Mouse (Mus musculus): ENCODE measurements around the gene Mum1. TPM values are rescaled to one million over a fixed set of nuclear protein-coding genes. Genes with fewer than 3 reads are reported as not detected.
A peak's percentile ranks its signal among the peaks of the same experiment; 100 is the strongest.

The Mum1 gene
- total RNA-seq, 2 experiments from 2014 or later: 13.8 to 13.9 TPM

DNA sequence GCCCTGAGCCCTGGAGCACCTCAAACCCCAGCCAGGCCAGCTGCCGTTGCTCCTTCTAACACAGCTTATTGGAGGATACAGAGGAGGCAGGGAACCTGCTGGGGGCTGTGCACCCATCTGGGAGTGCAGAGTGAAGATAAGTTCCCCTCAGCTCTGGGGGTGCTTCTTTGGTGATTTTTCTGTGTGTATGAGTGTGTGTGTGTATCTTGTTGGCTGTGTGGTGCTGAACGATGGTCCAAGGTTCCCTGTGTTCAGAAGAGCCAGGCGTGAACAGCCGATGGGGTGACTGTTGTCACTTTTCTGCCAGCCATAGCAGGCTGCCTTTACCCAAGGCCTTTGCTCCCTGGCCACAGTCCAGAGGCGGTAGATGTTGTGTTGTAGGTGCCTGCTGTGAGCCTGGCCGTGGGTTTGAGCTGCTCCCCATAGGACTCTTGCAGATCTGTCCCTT, 44.5 kb downstream of the Mum1 start:
- DNase-seq (ENCODE audit: low spot score): no peak

DNA sequence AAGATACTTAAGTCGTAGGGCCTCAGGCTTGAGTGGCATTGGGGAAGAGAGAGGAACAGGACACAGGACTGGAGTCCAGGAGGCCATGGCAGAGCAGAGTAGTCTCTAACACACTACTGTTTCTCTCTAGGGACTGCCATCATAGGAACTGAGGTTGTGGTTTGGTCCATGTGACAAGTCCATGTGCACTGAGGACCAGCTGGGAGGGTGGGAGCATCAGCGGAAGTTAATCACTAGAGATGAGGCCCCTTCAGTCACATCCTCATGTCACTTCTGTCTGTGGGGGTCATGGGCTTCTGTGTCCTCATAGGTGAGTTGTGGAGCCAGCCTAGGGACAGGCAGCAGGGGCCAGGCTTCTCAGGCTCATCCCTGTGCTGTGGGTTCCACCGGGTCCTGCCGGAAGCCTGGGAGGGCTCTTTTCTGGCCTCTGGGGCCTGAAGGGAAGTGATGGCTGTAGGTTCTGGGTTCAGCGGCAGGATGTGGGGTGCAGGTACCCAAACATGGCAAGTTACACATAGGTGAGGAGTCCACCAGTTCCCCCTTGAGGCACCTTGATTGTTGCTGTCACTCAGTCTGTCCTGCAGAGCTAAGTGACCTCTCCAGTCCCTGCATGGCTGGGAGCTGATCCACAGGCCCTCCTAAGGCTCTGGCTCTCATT, 45.1 kb downstream of the Mum1 start:
- DNase-seq (ENCODE audit: low spot score): no peak

DNA sequence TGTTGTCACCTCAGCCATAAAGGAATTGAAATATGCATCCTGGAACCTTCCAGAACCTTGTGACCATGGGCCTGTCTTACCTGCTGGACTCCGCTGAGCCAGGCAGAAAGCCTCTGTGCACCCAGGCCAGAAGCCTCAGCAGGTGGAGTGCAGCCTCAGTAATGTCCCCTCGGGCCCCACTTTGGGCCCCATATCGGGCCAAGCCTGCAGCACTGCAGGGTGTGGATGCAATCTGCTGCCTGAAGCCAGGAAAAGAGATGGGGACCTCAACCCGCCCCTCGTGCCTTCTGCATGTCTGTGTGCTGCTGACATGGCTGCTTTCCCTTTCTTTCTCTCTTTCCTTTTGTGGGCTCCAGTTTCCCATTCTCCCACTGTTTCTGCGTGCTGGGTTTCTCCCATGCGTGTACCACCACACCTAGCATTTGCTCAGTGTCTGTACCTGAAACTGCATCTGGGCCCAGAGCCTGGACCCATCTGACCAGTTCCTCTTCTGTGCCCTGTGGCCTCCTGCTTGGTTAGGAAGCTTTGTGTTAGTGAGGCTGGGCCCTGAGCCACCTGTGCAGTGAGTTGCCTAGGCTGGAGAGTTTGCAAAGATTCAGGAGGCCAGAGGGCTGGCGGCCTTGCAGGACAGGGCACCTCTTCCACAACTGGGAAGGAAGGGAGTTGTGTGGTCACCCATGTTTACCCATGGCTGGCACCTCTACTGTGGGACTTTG, 45.8 kb downstream of the Mum1 start:
- no peak for DNase-seq (ENCODE audit: low spot score)

DNA sequence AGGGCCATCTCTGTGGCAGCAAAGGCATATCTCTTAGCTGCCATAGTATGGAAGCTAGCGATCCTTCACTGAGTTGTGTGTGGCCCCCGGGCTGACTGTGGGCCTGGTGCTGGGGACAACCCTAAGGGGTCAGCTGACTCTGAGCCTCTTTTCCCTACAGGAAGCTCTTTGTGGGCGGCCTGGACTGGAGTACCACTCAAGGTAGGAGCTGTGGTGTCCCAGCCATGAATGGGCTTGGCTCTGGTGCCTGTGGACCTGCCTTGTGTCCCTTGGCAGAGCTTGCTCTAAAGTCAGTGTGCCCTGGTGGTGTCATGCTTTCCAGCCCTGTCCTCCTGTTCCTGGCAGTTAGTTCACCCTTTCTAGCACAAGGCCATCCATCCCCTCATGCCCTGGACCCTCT, 47.6 kb downstream of the Mum1 start:
- DNase-seq (ENCODE audit: low spot score): no peak

DNA sequence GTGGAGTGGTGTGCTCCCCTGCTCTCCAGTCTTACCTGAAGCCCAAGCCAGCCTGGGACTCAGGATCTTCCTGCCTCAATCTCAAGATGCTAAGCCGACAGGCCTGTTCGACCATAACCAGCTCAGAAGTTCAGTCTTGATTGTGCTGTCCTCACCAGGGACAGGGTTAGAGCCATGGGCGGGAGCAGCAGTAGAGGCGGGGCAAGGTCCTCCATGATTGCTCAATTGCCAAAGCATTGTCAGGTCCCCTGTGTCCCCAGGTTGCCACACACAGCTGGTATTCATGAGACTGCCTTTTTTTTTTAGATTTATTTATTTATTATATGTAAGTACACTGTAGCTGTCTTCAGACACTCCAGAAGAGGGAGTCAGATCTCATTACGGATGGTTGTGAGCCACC, 50.0 kb downstream of the Mum1 start:
- no peak for DNase-seq (ENCODE audit: low spot score)

DNA sequence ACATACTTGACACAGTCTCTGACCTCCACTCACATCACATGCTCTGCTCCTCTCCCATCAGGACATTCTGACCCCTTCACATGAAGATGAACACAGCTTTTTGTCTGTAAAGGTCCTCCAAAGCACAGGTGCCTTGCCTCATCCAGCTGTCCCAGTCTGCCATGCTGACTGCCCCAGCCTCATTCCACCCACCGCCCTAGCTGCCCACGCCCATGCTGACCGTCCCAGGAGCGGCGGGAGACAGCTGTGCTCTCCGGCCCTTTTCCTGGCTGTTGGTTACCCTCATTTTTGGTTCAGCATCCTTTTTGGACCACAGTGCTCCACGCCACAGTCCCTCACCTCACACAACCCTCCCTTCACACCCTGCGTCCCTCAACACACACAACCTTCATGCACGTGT, 52.2 kb downstream of the Mum1 start:
- no peak for DNase-seq (ENCODE audit: low spot score)

DNA sequence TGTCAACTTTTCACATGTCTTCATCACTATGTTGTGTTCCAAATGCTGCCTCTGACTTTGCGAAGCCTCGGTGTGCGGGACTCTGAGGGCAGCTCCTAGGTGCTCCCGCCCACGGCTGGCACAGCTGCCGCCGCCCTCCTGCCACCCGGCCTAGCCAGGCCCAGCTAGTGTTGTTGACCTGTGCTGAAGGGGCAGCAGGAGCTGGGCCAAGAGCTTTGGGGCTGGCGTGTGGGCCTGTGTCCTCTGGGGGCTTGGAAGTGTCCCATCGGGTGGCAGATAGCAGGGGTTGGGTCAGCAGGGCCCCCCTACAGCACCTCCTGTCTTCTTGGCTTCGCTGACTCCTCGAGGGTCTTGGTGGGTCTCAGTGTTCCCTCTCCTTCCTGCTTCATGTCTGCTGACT, 53.0 kb downstream of the Mum1 start:
- DNase-seq (ENCODE audit: low spot score): no peak

DNA sequence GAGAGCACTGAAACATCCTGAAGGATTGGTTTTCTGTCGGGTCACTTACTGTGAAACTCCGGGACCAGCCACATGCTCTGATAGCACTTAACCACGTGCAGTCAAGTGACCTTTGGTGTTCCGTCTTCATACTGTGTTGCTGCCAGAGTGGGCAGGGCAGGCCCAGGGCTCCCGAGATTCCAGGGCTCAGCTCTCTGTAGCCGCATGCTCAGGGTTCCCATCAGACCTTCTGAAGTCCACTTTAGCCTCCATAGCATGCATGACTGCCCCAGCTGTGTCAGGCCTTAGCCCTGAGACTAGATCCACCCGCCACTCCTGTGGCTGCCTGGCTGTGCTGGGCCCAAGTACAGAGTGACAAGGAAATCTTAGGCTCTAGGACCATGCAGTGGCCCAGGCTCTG, 55.1 kb downstream of the Mum1 start:
- no peak for DNase-seq (ENCODE audit: low spot score)

DNA sequence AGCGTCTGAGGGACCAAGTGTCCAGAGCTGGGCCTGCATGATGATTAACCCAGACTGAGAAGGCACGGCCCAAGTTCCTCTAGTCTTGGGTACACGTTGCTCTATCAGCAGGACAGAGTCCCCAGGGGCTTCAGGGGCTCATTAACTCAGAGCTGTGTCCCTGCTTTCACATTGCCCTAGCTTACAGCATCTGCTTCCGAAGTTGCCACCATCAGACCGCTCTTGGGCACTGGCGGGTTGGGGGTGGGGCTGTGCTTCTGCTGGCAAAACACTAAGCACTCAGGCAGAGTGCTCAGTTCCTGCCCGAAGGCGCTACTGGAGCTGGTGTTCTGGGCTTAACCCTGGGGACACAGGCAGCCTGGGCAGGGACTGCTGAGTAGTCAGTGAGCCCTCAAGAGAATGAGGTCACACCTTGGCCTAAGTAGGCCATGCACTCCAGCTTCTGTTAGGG, 55.7 kb downstream of the Mum1 start:
- DNase-seq (ENCODE audit: low spot score): peak; percentile 68

DNA sequence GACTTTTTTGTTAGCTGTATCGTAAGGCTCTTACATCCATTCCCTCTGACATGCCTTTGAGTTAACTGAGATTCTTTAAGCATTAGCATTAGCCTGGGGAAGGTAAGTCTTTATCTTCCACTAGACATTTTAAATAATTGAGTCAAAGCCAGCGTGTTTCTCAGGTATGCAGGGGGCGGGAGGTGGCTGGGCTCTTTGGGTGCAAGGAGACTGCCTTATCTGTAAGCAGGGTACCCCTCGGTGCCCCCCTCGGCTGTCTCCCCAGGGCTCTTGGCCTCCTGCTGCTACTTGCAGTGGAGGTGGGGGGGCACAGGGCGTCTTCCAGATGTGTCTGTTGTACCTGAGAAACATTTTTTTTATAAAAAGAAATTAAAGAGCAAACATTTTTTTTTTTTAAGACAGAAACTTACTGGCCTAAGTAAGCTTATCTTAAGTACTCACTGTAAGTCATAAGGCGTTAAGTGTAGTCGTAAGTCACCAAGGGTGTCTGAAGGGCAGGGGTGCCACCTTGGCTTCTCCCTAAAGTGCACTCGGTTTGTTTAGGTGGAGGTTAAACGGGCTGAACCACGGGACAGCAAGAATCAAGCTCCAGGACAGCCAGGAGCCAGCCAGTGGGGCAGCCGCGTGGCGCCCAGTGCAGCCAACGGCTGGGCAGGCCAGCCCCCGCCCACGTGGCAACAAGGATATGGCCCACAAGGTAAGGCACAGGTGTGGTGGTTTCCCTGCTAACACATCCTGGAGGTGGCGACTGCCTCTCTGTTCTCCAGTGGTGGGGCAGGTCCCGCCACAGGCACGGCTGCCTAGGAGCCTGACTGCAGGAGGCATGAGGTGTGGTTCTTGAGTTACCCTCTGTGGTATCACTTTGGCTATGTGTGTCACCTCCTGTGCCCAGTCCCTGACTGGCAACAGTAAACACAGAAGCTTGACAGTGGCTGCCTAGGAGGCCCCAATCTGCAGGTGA, 56.5 kb downstream of the Mum1 start:
- no peak for DNase-seq (ENCODE audit: low spot score)

DNA sequence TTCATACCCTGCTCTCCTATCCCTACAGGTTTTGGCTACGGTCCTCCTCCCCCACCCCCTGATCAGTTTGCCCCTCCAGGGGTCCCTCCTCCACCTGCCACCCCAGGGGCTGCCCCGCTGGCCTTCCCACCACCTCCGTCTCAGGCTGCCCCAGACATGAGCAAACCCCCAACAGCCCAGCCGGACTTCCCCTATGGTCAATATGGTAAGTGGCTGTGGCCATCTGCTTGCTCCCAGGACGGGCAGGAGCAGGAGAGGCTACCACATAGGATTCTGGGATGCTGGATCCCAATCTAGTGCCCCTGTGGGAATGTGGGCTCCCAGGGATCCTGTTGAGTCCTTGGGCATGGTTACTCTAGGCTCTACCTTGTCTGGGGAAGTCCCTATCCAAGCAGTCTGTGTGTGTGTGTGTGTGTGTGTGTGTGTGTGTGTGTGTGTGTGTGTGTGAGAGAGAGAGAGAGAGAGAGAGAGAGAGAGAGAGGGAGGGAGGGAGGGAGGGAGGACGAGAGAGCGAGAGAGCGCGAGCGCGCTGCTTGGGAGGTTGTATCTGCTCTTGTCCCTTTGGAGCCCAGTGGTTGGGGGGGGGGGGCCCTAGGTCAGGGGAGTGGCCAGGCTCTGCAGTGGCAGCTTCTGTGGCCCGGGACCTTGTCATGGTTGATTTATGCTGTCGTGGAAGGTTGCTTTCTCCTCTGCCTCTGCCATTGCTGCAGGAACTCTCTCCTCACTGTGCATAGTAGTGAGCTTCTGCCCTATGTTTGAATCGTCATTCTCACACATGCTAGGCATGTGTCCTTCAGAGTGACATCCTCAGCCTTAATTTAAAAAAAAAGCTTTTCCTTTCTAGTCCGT, 59.2 kb downstream of the Mum1 start:
- no peak for DNase-seq (ENCODE audit: low spot score)

DNA sequence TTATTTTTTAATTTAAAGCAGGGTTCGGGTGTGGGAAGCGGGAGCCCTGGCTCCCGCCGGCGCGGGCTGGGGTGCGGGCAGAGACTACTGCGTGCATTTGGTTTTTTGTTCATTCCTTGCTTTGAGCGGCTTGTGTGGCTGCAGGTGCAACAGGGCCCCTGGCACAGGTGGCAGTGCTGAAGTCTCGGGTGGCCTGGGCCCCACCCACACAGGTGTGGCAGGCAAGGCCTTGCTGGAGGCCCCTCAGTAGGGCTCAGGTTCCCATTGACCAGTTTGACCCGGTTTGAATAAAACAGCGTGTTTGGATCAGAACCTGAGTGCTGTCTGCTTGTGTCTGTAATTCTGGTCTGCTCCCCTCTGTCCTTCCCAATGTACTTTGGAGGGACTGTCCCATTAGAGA, 61.9 kb downstream of the Mum1 start:
- DNase-seq (ENCODE audit: low spot score): no peak

DNA sequence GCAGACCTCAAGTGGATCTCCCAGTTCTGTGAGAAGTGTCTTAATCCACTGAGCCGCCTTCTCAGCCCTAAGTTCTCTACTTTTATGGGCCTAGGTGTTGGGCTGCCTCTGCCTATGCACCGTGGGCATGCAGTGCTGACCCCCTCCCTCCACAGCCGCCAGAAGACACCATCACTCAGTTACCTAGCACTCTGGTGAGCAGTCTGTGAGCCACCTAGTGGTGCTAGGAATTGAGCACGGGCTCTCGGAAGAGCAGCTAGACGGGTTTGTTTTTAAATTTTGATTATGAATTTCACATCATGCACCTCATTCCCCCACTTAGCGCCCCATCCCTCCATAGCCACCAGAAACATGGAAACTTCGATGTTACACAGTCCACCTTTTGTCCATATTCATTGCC, 62.4 kb downstream of the Mum1 start:
- no peak for DNase-seq (ENCODE audit: low spot score)

DNA sequence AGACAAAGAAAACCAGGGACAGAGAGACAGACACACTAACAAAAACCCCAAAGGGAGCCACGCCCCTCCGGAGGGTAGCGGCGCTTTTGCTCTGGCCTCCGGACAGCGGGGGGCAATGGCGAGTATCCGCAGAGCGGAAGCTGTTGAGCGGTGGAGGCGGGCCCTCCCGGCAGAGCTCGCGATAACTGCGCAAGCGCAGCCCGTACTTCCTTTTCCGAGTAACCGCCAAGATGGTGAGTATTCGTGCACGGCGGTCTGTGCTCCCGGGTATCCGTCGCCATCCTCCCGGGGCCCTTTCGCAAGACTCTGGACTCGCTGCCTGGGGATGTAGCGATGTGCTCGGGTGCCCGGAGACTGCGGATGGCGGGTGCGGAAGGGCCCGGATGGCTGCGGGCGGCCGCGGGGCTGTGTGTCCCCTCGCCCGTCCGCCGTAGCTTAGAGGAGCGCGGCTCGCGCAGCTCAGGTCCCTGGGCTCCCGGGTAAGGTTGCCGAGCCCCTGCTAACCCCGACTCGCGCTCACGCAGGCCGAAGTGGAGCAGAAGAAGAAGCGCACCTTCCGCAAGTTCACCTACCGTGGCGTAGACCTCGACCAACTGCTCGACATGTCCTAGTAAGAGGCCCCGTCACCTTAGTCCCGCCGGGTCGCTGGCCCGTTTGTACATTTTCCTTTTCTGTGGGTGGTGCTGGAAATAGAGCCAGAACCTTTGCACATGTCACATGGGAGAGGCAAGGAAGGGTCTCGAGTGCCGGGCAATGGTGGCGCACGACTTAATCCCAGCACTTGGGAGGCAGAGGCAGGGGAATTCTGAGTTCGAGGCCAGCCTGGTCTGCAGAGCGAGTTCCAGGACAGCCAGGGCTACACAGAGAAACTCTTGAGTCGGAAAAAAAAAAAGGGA, 66.3 kb downstream of the Mum1 start, which contains the start of gene Rps15:
Rps15 (plus strand) TSS at position 203 of the 896 bp plus-strand sequence.
- peak; percentile 94 for DNase-seq (ENCODE audit: low spot score)

DNA sequence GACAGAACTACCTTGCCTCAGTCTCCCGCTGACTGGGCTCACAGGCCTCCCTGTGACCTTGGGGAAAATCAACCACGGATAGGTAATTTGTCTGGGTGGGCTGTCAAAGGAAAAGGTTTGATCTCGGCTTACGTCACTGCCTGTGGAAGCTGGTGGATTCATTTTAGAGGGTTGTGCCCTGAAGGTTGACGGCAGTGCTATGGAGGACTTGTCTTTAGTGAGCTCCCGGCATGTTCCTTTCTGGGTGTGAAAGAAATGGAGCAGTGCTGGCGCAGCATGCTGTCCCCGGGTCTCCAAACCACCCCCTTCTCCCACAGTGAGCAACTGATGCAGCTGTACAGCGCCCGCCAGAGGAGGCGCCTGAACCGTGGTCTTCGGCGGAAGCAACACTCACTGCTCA, 67.1 kb downstream of the Mum1 start:
- DNase-seq (ENCODE audit: low spot score): no peak

Small RNAs within 50 kb of the gene (microRNA-seq; reads per million reads assigned to microRNA genes)
- 1.0 reads per million for gene Mir6911

Other genes starting within 250 kb of the Mum1 start
- gene Tmem259, start 242.1 kb upstream of the Mum1 start, total RNA-seq (2021): 10 to 100 TPM; 68.7 to 84.2 TPM
- gene Cnn2, start 237.8 kb upstream of the Mum1 start, total RNA-seq (2021): 10 to 100 TPM in 1 of 2 experiments, 1 to 10 TPM in 1; 5.2 to 10.5 TPM
- 1 to 10 TPM; 6.6 to 7.6 TPM for gene Abca7, start 229.9 kb upstream of the Mum1 start, total RNA-seq (2021)
- gene Arhgap45, start 209.8 kb upstream of the Mum1 start, total RNA-seq (2021): 1 to 10 TPM in 1 of 2 experiments, under 1 TPM in 1; 0.75 to 1.3 TPM
- gene Polr2e, start 186.6 kb upstream of the Mum1 start, total RNA-seq (2021): 10 to 100 TPM; 44.3 to 46.2 TPM
- gene Gpx4, start 179.3 kb upstream of the Mum1 start, total RNA-seq (2021): 100 to 1,000 TPM; 631 to 739 TPM
- 1 to 10 TPM; 5.4 to 5.9 TPM for gene Sbno2, start 120.9 kb upstream of the Mum1 start, total RNA-seq (2021)
- gene Stk11, start 110.6 kb upstream of the Mum1 start, total RNA-seq (2021): 100 to 1,000 TPM; 145 to 148 TPM
- 100 to 1,000 TPM; 573 to 611 TPM for gene Atp5d, start 87.8 kb upstream of the Mum1 start, total RNA-seq (2021)
- gene Cbarp, start 85.6 kb upstream of the Mum1 start, total RNA-seq (2021): 1 to 10 TPM; 1.6 to 1.9 TPM
- gene Midn, start 78.2 kb upstream of the Mum1 start, total RNA-seq (2021): 10 to 100 TPM; 40.6 to 47.9 TPM
- gene Cirbp, start 60.4 kb upstream of the Mum1 start, total RNA-seq (2021): 10 to 100 TPM; 28.9 to 37.5 TPM
- 1 to 10 TPM; 5.4 to 6.5 TPM for gene 1600002K03Rik, start 53.5 kb upstream of the Mum1 start, total RNA-seq (2021)
- gene Efna2, start 47.0 kb upstream of the Mum1 start, total RNA-seq (2021): under 1 TPM; 0.24 to 0.48 TPM
- gene Ndufs7, start 22.7 kb downstream of the Mum1 start, total RNA-seq (2021): 100 to 1,000 TPM; 578 to 613 TPM
- gene Gamt, start 34.6 kb downstream of the Mum1 start, total RNA-seq (2021): 10 to 100 TPM; 27.4 to 28.7 TPM
- 10 to 100 TPM; 34.2 to 38.8 TPM for gene Dazap1, start 35.1 kb downstream of the Mum1 start, total RNA-seq (2021)
- gene Rps15, start 66.0 kb downstream of the Mum1 start, total RNA-seq (2021): 100 to 1,000 TPM; 703 to 778 TPM
- gene Apc2, start 69.5 kb downstream of the Mum1 start, total RNA-seq (2021): under 1 TPM; 0.18 to 0.31 TPM
- 1 to 10 TPM; 6.8 to 7.1 TPM for gene 2310011J03Rik, start 94.1 kb downstream of the Mum1 start, total RNA-seq (2021)
- gene Pcsk4, start 103.1 kb downstream of the Mum1 start, total RNA-seq (2021): under 1 TPM; 0.78 to 0.97 TPM
- gene Reep6, start 103.5 kb downstream of the Mum1 start, total RNA-seq (2021): 1 to 10 TPM; 3.4 to 4.1 TPM
- gene Adamtsl5, start 122.0 kb downstream of the Mum1 start, total RNA-seq (2021): 10 to 100 TPM; 32.5 to 37.0 TPM
- under 1 TPM; 0.09 to 0.11 TPM for gene Plk5, start 130.0 kb downstream of the Mum1 start, total RNA-seq (2021)
- 1 to 10 TPM; 4.0 to 4.6 TPM for gene Mex3d, start 161.2 kb downstream of the Mum1 start, total RNA-seq (2021)
- gene Mbd3, start 173.1 kb downstream of the Mum1 start, total RNA-seq (2021): 100 to 1,000 TPM; 108 to 127 TPM
- 100 to 1,000 TPM; 831 to 847 TPM for gene Uqcr11, start 180.4 kb downstream of the Mum1 start, total RNA-seq (2021)
- 10 to 100 TPM; 11.2 to 11.3 TPM for gene Tcf3, start 207.2 kb downstream of the Mum1 start, total RNA-seq (2021)

Data from gastrocnemius, adult 18-20 months (tissue).